Mouse (Mus musculus): ENCODE results near the gene Apoa1.

Gene Apoa1

GRCm38 (mm10) chr9:46228491-46228890 is at the start of gene Apoa1:
Gene Apoa1, plus strand, starts transcription at chr9:46228580.
- no peak for DNase-seq (ENCODE audit: low spot score)

- no peak for DNase-seq (ENCODE audit: low spot score)
These were observed 49.8 kb upstream of the Apoa1 start for GRCm38 (mm10) chr9:46178595-46178994.

- no peak for DNase-seq (ENCODE audit: low spot score)
These were observed 47.1 kb upstream of the Apoa1 start for GRCm38 (mm10) chr9:46181297-46181696.

GRCm38 (mm10) chr9:46184542-46184941 is 43.8 kb upstream of the Apoa1 start:
- no peak for DNase-seq (ENCODE audit: low spot score)

GRCm38 (mm10) chr9:46185191-46185590 is 43.2 kb upstream of the Apoa1 start:
- DNase-seq (ENCODE audit: low spot score): no peak

GRCm38 (mm10) chr9:46186387-46186786 is 42.0 kb upstream of the Apoa1 start:
- DNase-seq (ENCODE audit: low spot score): no peak

- no peak for DNase-seq (ENCODE audit: low spot score)
These were observed 40.0 kb upstream of the Apoa1 start for GRCm38 (mm10) chr9:46188370-46188769.

GRCm38 (mm10) chr9:46188956-46189355 is 39.4 kb upstream of the Apoa1 start:
- DNase-seq (ENCODE audit: low spot score): no peak

- DNase-seq (ENCODE audit: low spot score): no peak
These were observed 39.0 kb upstream of the Apoa1 start for GRCm38 (mm10) chr9:46189381-46189780.

GRCm38 (mm10) chr9:46191234-46191633 is 37.1 kb upstream of the Apoa1 start:
- DNase-seq (ENCODE audit: low spot score): no peak

- DNase-seq (ENCODE audit: low spot score): no peak
These were observed 36.7 kb upstream of the Apoa1 start for GRCm38 (mm10) chr9:46191644-46192043.

GRCm38 (mm10) chr9:46192642-46193041 is 35.7 kb upstream of the Apoa1 start:
- DNase-seq (ENCODE audit: low spot score): no peak

- DNase-seq (ENCODE audit: low spot score): no peak
These were observed 33.6 kb upstream of the Apoa1 start for GRCm38 (mm10) chr9:46194809-46195208.

GRCm38 (mm10) chr9:46196699-46197169 is 31.6 kb upstream of the Apoa1 start:
- no peak for DNase-seq (ENCODE audit: low spot score)

GRCm38 (mm10) chr9:46198461-46198860 is 29.9 kb upstream of the Apoa1 start:
- no peak for DNase-seq (ENCODE audit: low spot score)

- no peak for DNase-seq (ENCODE audit: low spot score)
These were observed 29.4 kb upstream of the Apoa1 start for GRCm38 (mm10) chr9:46198936-46199335.

- peak; percentile 64 for DNase-seq (ENCODE audit: low spot score)
These were observed 28.8 kb upstream of the Apoa1 start for GRCm38 (mm10) chr9:46199609-46200008.

GRCm38 (mm10) chr9:46206834-46207500 is 21.4 kb upstream of the Apoa1 start:
- no peak for DNase-seq (ENCODE audit: low spot score)

GRCm38 (mm10) chr9:46207501-46207869 is 20.9 kb upstream of the Apoa1 start:
- DNase-seq (ENCODE audit: low spot score): no peak

GRCm38 (mm10) chr9:46208401-46208974 is 19.9 kb upstream of the Apoa1 start:
- peak; percentile 60 for DNase-seq (ENCODE audit: low spot score)

- no peak for DNase-seq (ENCODE audit: low spot score)
These were observed 17.9 kb upstream of the Apoa1 start for GRCm38 (mm10) chr9:46210473-46210872.

GRCm38 (mm10) chr9:46214276-46214675 is 14.1 kb upstream of the Apoa1 start:
- DNase-seq (ENCODE audit: low spot score): no peak

GRCm38 (mm10) chr9:46214946-46215337 is 13.4 kb upstream of the Apoa1 start:
- DNase-seq (ENCODE audit: low spot score): no peak
